Mouse (Mus musculus) CH12.LX (cell line): ENCODE measurements around the gene Tbccd1. TPM values are rescaled to one million over a fixed set of nuclear protein-coding genes. Genes with fewer than 3 reads are reported as not detected.
A peak's percentile ranks its signal among the peaks of the same experiment; 100 is the strongest.

ENCODE experiments used
- DNase-seq: peaks from one replicate; pipeline ENCODE4 v3.0.0-alpha.2; 2013; ENCODE audit errors: extremely low read depth
- H3K27ac ChIP-seq: 2 replicates; pipeline ENCODE4 v1.5.1; 2012; ENCODE audit warnings: low read depth, mild to moderate bottlenecking, control low read depth, moderate library complexity; ENCODE audit not compliant: insufficient read depth
- H3K27me3 ChIP-seq: replicated peaks from 2 replicates; pipeline ENCODE3; 2012; ENCODE audit warnings: inconsistent platforms
- H3K36me3 ChIP-seq, 2 experiments: replicated peaks in 1 of 2; 2 replicates each; pipeline versions ENCODE3 to v1.6.1; 2012; ENCODE audit warnings: inconsistent platforms in 1 of 2, low read length in 1 of 2, mild to moderate bottlenecking in 1 of 2, mixed read lengths in 1 of 2, moderate library complexity in 1 of 2; ENCODE audit not compliant: control insufficient read depth in 1 of 2, insufficient read depth in 1 of 2
- H3K4me1 ChIP-seq, 2 experiments: 2 replicates each; pipeline ENCODE4 v1.6.1; 2012; ENCODE audit warnings: inconsistent platforms in 1 of 2, moderate library complexity in 1 of 2; ENCODE audit not compliant: insufficient read depth in 2 of 2, control insufficient read depth in 1 of 2
- H3K4me2 ChIP-seq: 2 replicates; pipeline ENCODE4 v1.6.1; 2012; ENCODE audit warnings: low read depth, mild to moderate bottlenecking, control low read depth; ENCODE audit not compliant: poor library complexity, insufficient read depth, severe bottlenecking
- H3K4me3 ChIP-seq, 3 experiments: fragments of 150-350 bp in 1 of 3; sonication (generic) in 1 of 3; replicated peaks in 1 of 3; 2 replicates each; pipeline versions ENCODE3 to v1.5.1; 2011 to 2012; ENCODE audit warnings: low read depth in 2 of 3, low read length in 2 of 3, mild to moderate bottlenecking in 2 of 3, moderate library complexity in 2 of 3, control low read depth in 1 of 3, improper control_type of control experiment in 1 of 3, inconsistent platforms in 1 of 3, mixed read lengths in 1 of 3; ENCODE audit not compliant: poor library complexity in 1 of 3
- H3K79me2 ChIP-seq: replicated peaks from 2 replicates; pipeline ENCODE4 v1.6.1; 2012; ENCODE audit warnings: mild to moderate bottlenecking, moderate library complexity; ENCODE audit not compliant: control insufficient read depth, poor library complexity, insufficient read depth, severe bottlenecking; ENCODE audit errors: extremely low read depth
- H3K9ac ChIP-seq: 2 replicates; pipeline ENCODE4 v1.6.1; 2012; ENCODE audit warnings: low read depth, mild to moderate bottlenecking, control low read depth, moderate library complexity; ENCODE audit not compliant: insufficient read depth
- H3K9me3 ChIP-seq: replicated peaks from 2 replicates; pipeline ENCODE3; 2012; ENCODE audit warnings: low read length, inconsistent platforms, mixed read lengths
- CHD1 ChIP-seq: IDR thresholded peaks from 2 replicates; pipeline ENCODE4 v1.6.1; 2012; ENCODE audit warnings: low read depth, low read length, improper control_type of control experiment, inconsistent platforms
- CHD2 ChIP-seq: IDR thresholded peaks from 2 replicates; pipeline ENCODE4 v1.6.1; 2011; ENCODE audit warnings: low read length, improper control_type of control experiment
- CTCF ChIP-seq, 2 experiments: IDR thresholded peaks in 1 of 2; conservative IDR thresholded peaks in 1 of 2; 2 replicates each; pipeline ENCODE4 v1.5.1; 2011 to 2012; ENCODE audit warnings: low read depth in 2 of 2, low read length in 2 of 2, improper control_type of control experiment in 1 of 2, inconsistent platforms in 1 of 2, mild to moderate bottlenecking in 1 of 2, moderate library complexity in 1 of 2
- E2F4 ChIP-seq: IDR thresholded peaks from 2 replicates; pipeline ENCODE4 v1.6.1; 2011; ENCODE audit warnings: low read depth, low read length, improper control_type of control experiment; ENCODE audit not compliant: insufficient replicate concordance
- ELF1 ChIP-seq: IDR thresholded peaks from 2 replicates; pipeline ENCODE4 v1.6.1; 2014; ENCODE audit warnings: low read depth, mild to moderate bottlenecking, inconsistent platforms, low read length, improper control_type of control experiment
- EP300 ChIP-seq: IDR thresholded peaks from 2 replicates; pipeline ENCODE4 v1.6.1; 2011; ENCODE audit warnings: low read length, improper control_type of control experiment
- ETS1 ChIP-seq: conservative IDR thresholded peaks from 2 replicates; pipeline ENCODE4 v1.6.1; 2012; ENCODE audit warnings: low read depth, mild to moderate bottlenecking, inconsistent platforms, low read length, improper control_type of control experiment, moderate library complexity
- GABPA ChIP-seq: IDR thresholded peaks from 2 replicates; pipeline ENCODE4 v1.6.1; 2012; ENCODE audit warnings: low read depth, low read length, improper control_type of control experiment, inconsistent platforms; ENCODE audit not compliant: insufficient replicate concordance
- HCFC1 ChIP-seq: IDR thresholded peaks from 2 replicates; pipeline ENCODE4 v1.6.1; 2012; ENCODE audit warnings: low read depth, mild to moderate bottlenecking, inconsistent platforms, low read length, improper control_type of control experiment
- IRF4 ChIP-seq: IDR thresholded peaks from 2 replicates; pipeline ENCODE4 v1.6.1; 2014; ENCODE audit warnings: low read depth, mild to moderate bottlenecking, inconsistent platforms, low read length, improper control_type of control experiment
- JUN ChIP-seq: IDR thresholded peaks from 2 replicates; pipeline ENCODE4 v1.6.1; 2011; ENCODE audit warnings: low read depth, mild to moderate bottlenecking, low read length, improper control_type of control experiment, moderate library complexity; ENCODE audit not compliant: insufficient read depth
- JUND ChIP-seq: conservative IDR thresholded peaks from 2 replicates; pipeline ENCODE4 v1.6.1; 2011; ENCODE audit warnings: low read depth, low read length, improper control_type of control experiment
- KAT2A ChIP-seq: IDR thresholded peaks from 2 replicates; pipeline ENCODE4 v1.6.1; 2012; ENCODE audit warnings: low read length, improper control_type of control experiment, inconsistent platforms; ENCODE audit not compliant: insufficient replicate concordance
- MAFK ChIP-seq: IDR thresholded peaks from 2 replicates; pipeline ENCODE4 v1.6.1; 2011; ENCODE audit warnings: low read length, improper control_type of control experiment; ENCODE audit not compliant: insufficient replicate concordance
- MAX ChIP-seq: IDR thresholded peaks from 2 replicates; pipeline ENCODE4 v1.6.1; 2011; ENCODE audit warnings: low read length, improper control_type of control experiment
- MAZ ChIP-seq: IDR thresholded peaks from 2 replicates; pipeline ENCODE4 v1.6.1; 2012; ENCODE audit warnings: low read depth, mild to moderate bottlenecking, inconsistent platforms, low read length, improper control_type of control experiment, moderate library complexity
- MEF2A ChIP-seq: IDR thresholded peaks from 2 replicates; pipeline ENCODE4 v1.6.1; 2014; ENCODE audit warnings: low read depth, mild to moderate bottlenecking, inconsistent platforms, low read length, improper control_type of control experiment, borderline replicate concordance
- MXI1 ChIP-seq: IDR thresholded peaks from 2 replicates; pipeline ENCODE4 v1.6.1; 2011; ENCODE audit warnings: mild to moderate bottlenecking, low read depth, low read length, improper control_type of control experiment
- MYC ChIP-seq: IDR thresholded peaks from 2 replicates; pipeline ENCODE4 v1.6.1; 2011; ENCODE audit warnings: low read depth, mild to moderate bottlenecking, improper control_type of control experiment, low read length
- NELFE ChIP-seq: IDR thresholded peaks from 2 replicates; pipeline ENCODE4 v1.6.1; 2011; ENCODE audit warnings: low read depth, low read length, improper control_type of control experiment
- NRF1 ChIP-seq: IDR thresholded peaks from 2 replicates; pipeline ENCODE4 v1.6.1; 2014; ENCODE audit warnings: low read depth, mild to moderate bottlenecking, inconsistent platforms, low read length, improper control_type of control experiment, moderate library complexity
- PAX5 ChIP-seq: IDR thresholded peaks from 2 replicates; pipeline ENCODE4 v1.6.1; 2012; ENCODE audit warnings: low read length, inconsistent platforms, mixed read lengths
- POLR2A ChIP-seq: IDR thresholded peaks from 2 replicates; pipeline ENCODE4 v1.6.1; 2011; ENCODE audit warnings: low read depth, mild to moderate bottlenecking, improper control_type of control experiment, low read length
- POLR2AphosphoS2 ChIP-seq: IDR thresholded peaks from 2 replicates; pipeline ENCODE4 v1.6.1; 2011; ENCODE audit warnings: low read depth, low read length, improper control_type of control experiment
- RAD21 ChIP-seq: IDR thresholded peaks from 2 replicates; pipeline ENCODE4 v1.6.1; 2011; ENCODE audit warnings: low read depth, mild to moderate bottlenecking, low read length, improper control_type of control experiment, moderate library complexity
- RCOR1 ChIP-seq: conservative IDR thresholded peaks from 2 replicates; pipeline ENCODE4 v1.6.1; 2012; ENCODE audit warnings: low read depth, mild to moderate bottlenecking, inconsistent platforms, low read length, improper control_type of control experiment
- SIN3A ChIP-seq: IDR thresholded peaks from 2 replicates; pipeline ENCODE4 v1.6.1; 2012; ENCODE audit warnings: low read length, improper control_type of control experiment, inconsistent platforms
- SMC3 ChIP-seq: IDR thresholded peaks from 2 replicates; pipeline ENCODE4 v1.6.1; 2011; ENCODE audit warnings: low read depth, low read length, improper control_type of control experiment
- TBP ChIP-seq: conservative IDR thresholded peaks from 2 replicates; pipeline ENCODE4 v1.6.1; 2011; ENCODE audit warnings: low read depth, low read length, improper control_type of control experiment
- TCF12 ChIP-seq: IDR thresholded peaks from 2 replicates; pipeline ENCODE4 v1.6.1; 2014; ENCODE audit warnings: low read depth, mild to moderate bottlenecking, inconsistent platforms, low read length, improper control_type of control experiment
- UBTF ChIP-seq: IDR thresholded peaks from 2 replicates; pipeline ENCODE4 v1.6.1; 2012; ENCODE audit warnings: low read depth, mild to moderate bottlenecking, inconsistent platforms, low read length, improper control_type of control experiment, moderate library complexity
- USF1 ChIP-seq: IDR thresholded peaks from 2 replicates; pipeline ENCODE4 v1.6.1; 2014; ENCODE audit warnings: low read depth, mild to moderate bottlenecking, inconsistent platforms, low read length, improper control_type of control experiment
- USF2 ChIP-seq: conservative IDR thresholded peaks from 2 replicates; pipeline ENCODE4 v1.6.1; 2011; ENCODE audit warnings: low read depth, low read length, improper control_type of control experiment
- ZC3H11A ChIP-seq: IDR thresholded peaks from 2 replicates; pipeline ENCODE4 v1.6.1; 2012; ENCODE audit warnings: low read depth, mild to moderate bottlenecking, inconsistent platforms, low read length, improper control_type of control experiment
- ZKSCAN1 ChIP-seq: IDR thresholded peaks from 2 replicates; pipeline ENCODE4 v1.6.1; 2012; ENCODE audit warnings: low read depth, inconsistent platforms, low read length, improper control_type of control experiment, borderline replicate concordance
- ZMIZ1 ChIP-seq: IDR thresholded peaks from 2 replicates; pipeline ENCODE4 v1.6.1; 2012; ENCODE audit warnings: low read depth, mild to moderate bottlenecking, inconsistent platforms, low read length, improper control_type of control experiment
- ZNF384 ChIP-seq: IDR thresholded peaks from 2 replicates; pipeline ENCODE4 v1.6.1; 2012; ENCODE audit warnings: low read depth, low read length, improper control_type of control experiment, inconsistent platforms
- dilution Hi-C: fragments of 300-500 bp; cut with MboI; formaldehyde crosslinking; loops from 2 replicates; pipeline ENCODE4 v1.14.3; 2020; ENCODE audit warnings: low sequenced_read_pairs; ENCODE audit not compliant: extremely low pct_unique_long_range_greater_than_20kb, extremely low pct_ligation_motif_present
- in situ Hi-C: fragments of 300-500 bp; cut with MboI; formaldehyde crosslinking; loops from 3 replicates; pipeline ENCODE4 v1.14.3; 2019; ENCODE audit warnings: low sequenced_read_pairs, low pct_ligation_motif_present, low pct_unique_long_range_greater_than_20kb, mixed read lengths
- polyA plus RNA-seq: library from polyadenylated mRNA; unstranded; fragments of >175 nt; gene quantifications from 2 replicates; pipeline ENCODE4 v1.2.1, GENCODE M21; 2012; ENCODE audit warnings: low read depth; ENCODE audit not compliant: insufficient read length
- total RNA-seq, 2 experiments: library from RNA; depleted of rRNA; stranded (reverse); fragments of 300-350 nt in 1 of 2; fragments of >200 nt in 1 of 2; gene quantifications; 2 replicates each; pipeline ENCODE4 v1.2.3; 2012 to 2014

The Tbccd1 gene
- total and polyA plus RNA-seq, 3 experiments: 15.1 to 19.9 (median 16.6) TPM

DNA sequence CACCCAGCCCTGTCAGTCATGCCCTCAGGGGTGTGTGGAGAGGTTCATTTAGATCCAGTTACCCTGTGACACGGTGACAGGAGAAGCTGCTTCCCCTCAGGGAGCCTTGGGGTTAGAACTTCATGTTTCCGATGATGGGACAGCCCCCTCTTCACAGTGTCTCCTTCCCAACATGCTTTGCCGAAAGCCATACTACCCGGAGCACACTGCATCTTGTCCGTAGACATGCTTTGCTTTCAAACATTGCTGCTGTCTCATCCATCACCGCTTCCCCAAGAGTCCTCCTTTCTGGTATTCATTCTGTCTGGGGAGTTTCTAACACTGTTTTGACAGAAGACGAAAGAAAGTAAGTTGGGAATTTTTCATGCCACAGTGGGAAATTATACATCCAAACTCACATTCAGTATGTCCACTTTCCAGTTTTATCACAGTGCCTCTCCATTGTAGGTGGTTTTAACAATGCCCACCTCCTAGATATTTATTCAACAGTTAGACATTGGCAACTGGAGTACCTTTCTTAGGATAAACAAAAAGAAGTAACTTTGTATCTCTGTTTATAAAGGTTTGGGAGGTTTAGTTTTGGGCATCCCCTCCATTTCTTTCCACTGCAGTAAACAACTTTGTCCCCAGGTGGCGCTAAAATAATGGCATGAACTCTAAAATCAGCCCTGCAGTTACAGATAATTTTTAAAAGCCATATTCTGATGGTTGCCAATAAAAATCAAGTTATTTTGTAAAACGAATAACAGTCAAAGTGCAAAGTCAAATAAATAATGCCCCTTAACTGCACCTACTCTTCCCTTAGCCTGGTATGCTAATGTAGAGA, 19.0 kb upstream of the Tbccd1 start:
- Histone ChIP-seq H3K9me3 (no peaks in the 10 kb centered on the region), H3K9ac (peak overlapping the region; percentile 35), H3K4me1 (peaks cover 6 to 30% of the 10 kb centered on the region in 2 experiments; a peak in 3 of 4 replicates), H3K27ac (peak overlapping the region; percentile 22; the same call in 1 of the 2 replicates), H3K4me3 (peak overlapping the region; percentile 32 to 49 (median 41)), H3K4me2 (peak overlapping the region; percentile 48), H3K79me2 (no peaks in the 10 kb centered on the region), H3K27me3 (no peaks in the 10 kb centered on the region), H3K36me3 (peaks cover 18 to 35% of the 10 kb centered on the region in 2 experiments)
- in situ Hi-C loops: loop anchor here (5.0 to 25.0 kb wide), 2 partner anchors 76 to 561 kb away; partner anchors contain the start of genes Hrg and Rtp1
- dilution Hi-C loops: no loop called here
- peak; percentile 95 for DNase-seq
- TF ChIP-seq MAFK (no peak; the same call in 1 of the 2 replicates), TBP (0 out of 2 replicates have a peak, but pooled peaks have one; percentile 51), EP300 (peak; percentile 76), ELF1 (peak; percentile 39; the same call in 1 of the 2 replicates), MXI1 (peak; percentile 91), JUN (no peak), MAZ (peak; percentile 88), E2F4 (peak; percentile 75; the same call in 1 of the 2 replicates), RAD21 (peak; percentile 93), POLR2A (peak; percentile 74), PAX5 (no peak), UBTF (no peak), USF2 (no peak), SMC3 (peak; percentile 92), SIN3A (peak; percentile 87), ETS1 (peak; percentile 61), TCF12 (peak; percentile 73), IRF4 (0 out of 2 replicates have a peak, but pooled peaks have one; percentile 38), JUND (peak; percentile 40; the same call in 1 of the 2 replicates), ZNF384 (peak; percentile 26; the same call in 1 of the 2 replicates), KAT2A (0 out of 2 replicates have a peak, but pooled peaks have one; percentile 64), CTCF (conservative IDR thresholded peaks at IDR 0.05 in 1 of 2, IDR thresholded peaks at IDR 0.05 in 1 of 2; ENCODE audit: low read depth in 2 of 2, low read length in 2 of 2) (peak; percentile 67 to 95; a peak in 3 of 4 replicates), MAX (peak; percentile 92), POLR2AphosphoS2 (peak; percentile 46; the same call in 1 of the 2 replicates), CHD2 (peak; percentile 68), GABPA (no peak), CHD1 (peak; percentile 96), ZMIZ1 (peak; percentile 89; the same call in 1 of the 2 replicates), NRF1 (peak; percentile 37; the same call in 1 of the 2 replicates), ZC3H11A (peak; percentile 33), NELFE (peak; percentile 88), USF1 (no peak), ZKSCAN1 (no peak), MYC (peak; percentile 89), MEF2A (peak; percentile 63), HCFC1 (peak; percentile 60), RCOR1 (peak; percentile 65; the same call in 1 of the 2 replicates)
